Mouse (Mus musculus) ovary, adult 18-20 months (tissue): ENCODE data around the gene Eqtn.

ENCODE experiments used
- DNase-seq: peaks from one replicate; pipeline ENCODE4 v3.0.0; 2022; ENCODE audit warnings: low spot score, mixed read lengths

Gene Eqtn

DNA sequence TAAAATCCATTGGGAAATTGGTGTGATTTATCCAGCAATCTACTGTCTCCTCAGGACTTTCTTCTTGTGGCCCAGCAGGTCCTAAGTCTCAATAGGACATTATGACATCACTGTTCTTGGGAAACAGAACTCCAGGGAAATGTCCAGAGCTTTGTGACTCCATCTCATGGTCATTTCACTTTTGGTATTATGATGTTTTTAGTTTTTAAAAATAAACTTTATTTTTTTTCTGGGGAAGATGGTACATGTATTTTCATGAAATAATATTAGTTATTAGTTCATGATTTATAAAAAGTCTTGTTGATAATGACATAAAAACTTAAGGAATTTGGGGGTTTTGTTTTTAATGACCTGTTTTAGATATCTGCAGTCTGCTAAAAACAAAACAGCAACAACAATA lies at the start of gene Eqtn:
Gene Eqtn, minus strand, starts transcription at position 101 of the 400 bp plus-strand sequence.
- no peak for DNase-seq

- no peak for DNase-seq
These were observed 44.7 kb upstream of the Eqtn start for GRCm38 (mm10) chr4:94973321-94973720.

- DNase-seq = no peak
These were observed 24.1 kb upstream of the Eqtn start for GRCm38 (mm10) chr4:94952773-94953172.

DNA sequence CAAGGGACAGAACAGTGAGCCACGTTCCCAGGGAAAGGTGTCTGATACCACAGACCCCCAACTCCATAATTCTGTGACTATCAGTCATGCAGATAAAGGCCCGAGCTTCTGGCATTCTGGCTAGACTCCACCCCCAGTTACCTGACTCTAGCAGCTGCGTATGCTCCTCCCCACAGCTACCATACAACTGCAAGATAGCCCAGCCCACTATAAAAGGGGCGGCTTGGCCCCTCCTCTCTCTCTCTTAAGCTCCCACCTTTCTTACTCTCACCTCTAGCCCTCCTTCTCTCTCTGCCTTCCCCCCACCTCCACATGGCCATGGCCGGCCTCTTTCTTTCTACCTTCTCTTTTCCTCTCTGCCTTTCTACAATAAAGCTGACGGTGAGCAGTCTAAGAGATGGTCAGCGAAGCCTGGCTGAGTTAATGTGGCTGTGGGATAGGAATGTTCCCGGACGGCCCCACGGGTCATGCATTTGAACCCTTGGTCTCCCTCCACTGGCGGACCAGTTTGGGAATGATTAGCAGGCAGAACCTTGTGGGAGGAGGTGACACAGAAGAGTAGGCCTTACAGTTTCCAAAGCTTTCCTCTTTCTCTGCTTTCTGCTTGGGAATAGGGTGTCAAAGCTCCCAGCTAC lies 12.7 kb upstream of the Eqtn start:
- no peak for DNase-seq

DNA sequence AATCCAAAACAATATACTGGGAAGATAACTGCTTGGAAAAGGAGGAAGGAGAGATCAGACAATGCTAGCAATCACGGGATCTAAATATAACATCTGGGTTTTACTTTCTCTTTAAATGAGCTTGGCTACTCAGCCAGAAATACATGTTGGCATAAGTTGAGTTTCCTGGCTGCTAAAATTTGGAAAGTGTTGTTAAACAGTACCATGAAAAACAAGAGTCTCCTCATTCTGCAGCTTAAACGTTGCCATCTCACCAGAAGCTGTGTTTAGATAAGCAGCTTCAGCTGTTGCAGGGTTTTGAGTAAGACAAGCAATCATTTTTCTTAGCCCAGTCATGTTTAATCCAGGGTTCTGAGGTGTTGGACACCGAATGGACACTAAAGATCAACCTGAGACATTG lies 26.9 kb downstream of the Eqtn start:
- no peak for DNase-seq

DNA sequence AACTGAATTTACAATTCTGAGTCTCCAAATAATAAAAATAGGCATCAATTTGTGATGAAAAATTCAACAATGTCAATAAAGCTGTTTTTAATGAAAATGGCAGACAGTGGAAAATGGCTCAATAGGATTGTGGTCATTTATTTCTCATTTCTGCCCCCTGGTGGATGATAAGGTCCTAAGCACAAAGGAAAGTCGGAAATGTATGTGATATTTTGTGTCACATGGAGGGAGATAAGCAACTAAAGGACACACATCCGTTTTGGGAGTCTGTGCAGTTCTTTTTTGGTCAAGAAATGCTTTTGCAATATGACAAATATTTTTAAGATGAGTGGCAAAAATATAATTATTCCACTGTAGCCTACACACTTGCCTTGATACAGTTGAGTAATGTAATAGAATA lies 27.9 kb downstream of the Eqtn start:
- no peak for DNase-seq
